Mouse (Mus musculus) forebrain, embryonic 16.5 days (tissue): ENCODE measurements around the gene Ank3. TPM values are rescaled to one million over a fixed set of nuclear protein-coding genes. Genes with fewer than 3 reads are reported as not detected.

Experiments used
- ATAC-seq: fragments of 200-750 bp; cut with Nextera tagmentation; 2 replicates; pipeline ENCODE4 v1.8.0; 2017; ENCODE audit warnings: mild to moderate bottlenecking, moderate library complexity
- H3K27ac ChIP-seq: fragments of 300-500 bp; sonication (generic); 2 replicates; pipeline ENCODE4 v1.5.1; 2014; ENCODE audit warnings: low read length, control low read depth
- H3K27me3 ChIP-seq: fragments of 300-500 bp; sonication (generic); replicated peaks from 2 replicates; pipeline ENCODE4 v1.6.1; 2014; ENCODE audit warnings: low read length; ENCODE audit not compliant: control insufficient read depth, insufficient read depth
- H3K36me3 ChIP-seq: fragments of 300-500 bp; sonication (generic); 2 replicates; pipeline ENCODE4 v1.6.1; 2014; ENCODE audit not compliant: control insufficient read depth, insufficient read depth
- H3K4me1 ChIP-seq: fragments of 300-500 bp; sonication (generic); replicated peaks from 2 replicates; pipeline ENCODE4 v1.6.1; 2014; ENCODE audit warnings: low read length; ENCODE audit not compliant: control insufficient read depth, insufficient read depth
- H3K4me2 ChIP-seq: fragments of 300-500 bp; sonication (generic); 2 replicates; pipeline ENCODE4 v1.6.1; 2014; ENCODE audit warnings: mild to moderate bottlenecking, low read length, control low read depth
- H3K4me3 ChIP-seq: fragments of 300-500 bp; sonication (generic); replicated peaks from 2 replicates; pipeline ENCODE4 v1.5.1; 2014; ENCODE audit warnings: mild to moderate bottlenecking, low read length, control low read depth
- H3K9ac ChIP-seq: fragments of 300-500 bp; sonication (generic); replicated peaks from 2 replicates; pipeline ENCODE4 v1.6.1; 2014; ENCODE audit warnings: low read depth, low read length, control low read depth
- H3K9me3 ChIP-seq: fragments of 300-500 bp; sonication (generic); 2 replicates; pipeline ENCODE4 v1.6.1; 2016; ENCODE audit warnings: low read length; ENCODE audit not compliant: control insufficient read depth
- WGBS: fragments of 180-500 bp; shearing (Covaris S2); extraction: QIAGEN DNeasy Blood & Tissue Kit; methylation state at CpG from one replicate; pipeline ENCODE4 v1.1.7; 2014; 5-methylcytosine and 5-hydroxymethylcytosine counted together
- polyA plus RNA-seq: library from polyadenylated mRNA; unstranded; fragments of >200 nt; fragmentation: Nextera tagmentation; extraction: Ambion mirVana; gene quantifications from 2 replicates; pipeline ENCODE4 v1.2.1, GENCODE M21; 2015

The Ank3 gene
- polyA plus RNA-seq, 1 experiment from 2014 or later, result 102 TPM

GRCm38 (mm10) chr10:69511234-69511633 lies 112.7 kb downstream of the Ank3 start:
- ATAC-seq, result no peak
- H3K4me3 ChIP-seq, result no peak overlapping the region

GRCm38 (mm10) chr10:69521977-69522376 lies 123.4 kb downstream of the Ank3 start:
- H3K36me3 ChIP-seq, result no peaks in the 10 kb centered on the region

More at GRCm38 (mm10) chr10:69511234-69511633, 112.7 kb downstream of the Ank3 start:
- Histone ChIP-seq H3K4me2 (no peak overlapping the region), H3K27me3 (no peaks in the 10 kb centered on the region), H3K27ac (no peak overlapping the region), H3K9me3 (no peaks in the 10 kb centered on the region), H3K36me3 (no peaks in the 10 kb centered on the region), H3K9ac (no peak overlapping the region), H3K4me1 (no peaks in the 10 kb centered on the region)
- 86% methylated on average over 1 of the region's 1 CpGs for WGBS

DNA sequence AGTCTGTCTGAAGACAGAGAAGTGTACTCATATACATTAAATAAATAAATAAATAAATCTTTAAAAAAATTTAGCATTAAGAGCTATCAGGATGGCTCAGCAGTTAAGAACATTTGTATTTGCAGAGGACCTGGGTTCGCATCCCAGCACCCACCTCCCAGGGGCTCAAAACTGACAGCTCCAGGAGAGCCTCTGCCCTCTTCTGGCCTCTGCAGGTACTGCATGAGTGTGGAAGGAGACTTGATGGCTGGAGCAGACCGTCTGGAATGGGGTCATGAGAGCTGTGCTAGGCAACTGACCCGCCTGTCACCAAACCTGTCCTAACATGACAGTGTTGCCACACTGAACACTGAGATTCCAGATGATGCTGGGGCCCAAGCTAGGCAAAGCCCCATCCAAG lies 124.6 kb downstream of the Ank3 start:
- Histone ChIP-seq H3K4me2 (no peak overlapping the region), H3K36me3 (no peaks in the 10 kb centered on the region), H3K27me3 (no peaks in the 10 kb centered on the region), H3K4me3 (no peak overlapping the region), H3K9me3 (no peaks in the 10 kb centered on the region), H3K9ac (no peak overlapping the region), H3K27ac (no peak overlapping the region), H3K4me1 (0 out of 2 replicates have a peak, but pooled peaks cover 6% of the 10 kb centered on the region)
- WGBS, result 80% methylated on average over 3 of the region's 3 CpGs
- ATAC-seq, result no peak

More at GRCm38 (mm10) chr10:69521977-69522376, 123.4 kb downstream of the Ank3 start:
- Histone ChIP-seq H3K4me3 (no peak overlapping the region), H3K27me3 (no peaks in the 10 kb centered on the region), H3K9ac (no peak overlapping the region), H3K4me2 (no peak overlapping the region), H3K4me1 (0 out of 2 replicates have a peak, but pooled peaks cover 4% of the 10 kb centered on the region), H3K27ac (no peak overlapping the region), H3K9me3 (no peaks in the 10 kb centered on the region)
- WGBS, result 81% methylated on average over 4 of the region's 4 CpGs
- no peak for ATAC-seq

- whole genome bisulfite sequencing, result 71% methylated on average over 10 of the region's 10 CpGs
- ATAC-seq, result no peak
- H3K9me3 ChIP-seq, result no peaks in the 10 kb centered on the region
Observed at GRCm38 (mm10) chr10:69527318-69527717, 128.7 kb downstream of the Ank3 start.

GRCm38 (mm10) chr10:69528746-69529145 lies 130.2 kb downstream of the Ank3 start:
- H3K4me2 ChIP-seq, result no peak overlapping the region
- ATAC-seq, result no peak
- no peaks in the 10 kb centered on the region for H3K9me3 ChIP-seq
- WGBS, result 79% methylated on average over 4 of the region's 4 CpGs
- no peaks in the 10 kb centered on the region for H3K36me3 ChIP-seq
- H3K9ac ChIP-seq, result no peak overlapping the region
- H3K4me3 ChIP-seq, result no peak overlapping the region
- H3K27ac ChIP-seq, result no peak overlapping the region
- peaks cover 10% of the 10 kb centered on the region for H3K4me1 ChIP-seq
- H3K27me3 ChIP-seq, result no peaks in the 10 kb centered on the region

More at GRCm38 (mm10) chr10:69527318-69527717, 128.7 kb downstream of the Ank3 start:
- Histone ChIP-seq H3K4me1 (0 out of 2 replicates have a peak, but pooled peaks cover 6% of the 10 kb centered on the region), H3K27ac (no peak overlapping the region), H3K36me3 (no peaks in the 10 kb centered on the region), H3K4me2 (no peak overlapping the region), H3K4me3 (no peak overlapping the region), H3K27me3 (no peaks in the 10 kb centered on the region), H3K9ac (no peak overlapping the region)

- ATAC-seq, result no peak
- no peaks in the 10 kb centered on the region for H3K27me3 ChIP-seq
- H3K36me3 ChIP-seq, result no peaks in the 10 kb centered on the region
- no peak overlapping the region for H3K9ac ChIP-seq
- H3K4me3 ChIP-seq, result no peak overlapping the region
- H3K9me3 ChIP-seq, result no peaks in the 10 kb centered on the region
- 89% methylated on average over 6 of the region's 6 CpGs for WGBS
- H3K4me2 ChIP-seq, result no peak overlapping the region
- H3K4me1 ChIP-seq, result peaks cover 10% of the 10 kb centered on the region
- no peak overlapping the region for H3K27ac ChIP-seq
Observed at GRCm38 (mm10) chr10:69530326-69530725, 131.8 kb downstream of the Ank3 start.

DNA sequence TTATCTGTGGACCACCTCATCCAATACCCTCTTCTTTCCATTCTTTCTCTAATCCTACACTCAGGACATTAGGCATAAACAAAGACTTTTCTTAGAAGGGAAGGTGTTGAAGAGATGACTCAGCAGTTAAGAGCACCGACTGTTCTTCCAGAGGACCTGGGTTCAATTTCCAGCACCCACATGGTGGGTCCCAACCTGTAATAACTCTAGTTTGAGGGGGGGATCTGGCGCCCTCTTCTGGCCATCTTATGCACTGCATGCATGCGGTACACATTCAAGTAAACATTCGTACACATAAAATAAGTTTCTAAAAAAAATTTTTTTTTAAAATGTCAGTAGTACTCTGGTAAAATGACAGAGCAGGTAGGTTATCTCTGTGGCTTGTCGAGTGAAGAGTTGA lies 133.0 kb downstream of the Ank3 start:
- Histone ChIP-seq H3K4me2 (no peak overlapping the region), H3K4me1 (peaks cover 18% of the 10 kb centered on the region), H3K27ac (no peak overlapping the region), H3K4me3 (no peak overlapping the region), H3K36me3 (no peaks in the 10 kb centered on the region), H3K9me3 (no peaks in the 10 kb centered on the region), H3K9ac (no peak overlapping the region), H3K27me3 (no peaks in the 10 kb centered on the region)
- 87% methylated on average over 5 of the region's 5 CpGs for WGBS
- ATAC-seq, result no peak

- WGBS, result 80% methylated on average over 10 of the region's 10 CpGs
- Histone ChIP-seq H3K9ac (no peak overlapping the region), H3K9me3 (no peaks in the 10 kb centered on the region), H3K4me3 (no peak overlapping the region), H3K27ac (no peak overlapping the region), H3K4me1 (peaks cover 18% of the 10 kb centered on the region), H3K36me3 (no peaks in the 10 kb centered on the region), H3K4me2 (no peak overlapping the region), H3K27me3 (no peaks in the 10 kb centered on the region)
- no peak for ATAC-seq
Observed at GRCm38 (mm10) chr10:69532169-69532730, 133.7 kb downstream of the Ank3 start.

- Histone ChIP-seq H3K9ac (peak overlapping the region; percentile 72), H3K36me3 (no peaks in the 10 kb centered on the region), H3K27me3 (no peaks in the 10 kb centered on the region), H3K9me3 (no peaks in the 10 kb centered on the region), H3K4me1 (peaks cover 26% of the 10 kb centered on the region), H3K27ac (peak overlapping the region; percentile 89), H3K4me2 (peak overlapping the region; percentile 61), H3K4me3 (peak overlapping the region; percentile 61)
- peak; percentile 82 for ATAC-seq
- 2% methylated on average over 22 of the region's 22 CpGs for WGBS
Observed at GRCm38 (mm10) chr10:69533505-69534388, 135.2 kb downstream of the Ank3 start.
